Mouse (Mus musculus) adrenal gland, adult (tissue): ENCODE data around the gene Rnasek.
A peak's percentile ranks its signal among the peaks of the same experiment; 100 is the strongest.

ENCODE experiments used
- DNase-seq, 2 experiments: peaks; one replicate each; pipeline ENCODE4 v3.0.0; 2022 to 2023; ENCODE audit warnings: low spot score in 1 of 2; ENCODE audit not compliant: inconsistent age in 2 of 2

The Rnasek gene

DNA sequence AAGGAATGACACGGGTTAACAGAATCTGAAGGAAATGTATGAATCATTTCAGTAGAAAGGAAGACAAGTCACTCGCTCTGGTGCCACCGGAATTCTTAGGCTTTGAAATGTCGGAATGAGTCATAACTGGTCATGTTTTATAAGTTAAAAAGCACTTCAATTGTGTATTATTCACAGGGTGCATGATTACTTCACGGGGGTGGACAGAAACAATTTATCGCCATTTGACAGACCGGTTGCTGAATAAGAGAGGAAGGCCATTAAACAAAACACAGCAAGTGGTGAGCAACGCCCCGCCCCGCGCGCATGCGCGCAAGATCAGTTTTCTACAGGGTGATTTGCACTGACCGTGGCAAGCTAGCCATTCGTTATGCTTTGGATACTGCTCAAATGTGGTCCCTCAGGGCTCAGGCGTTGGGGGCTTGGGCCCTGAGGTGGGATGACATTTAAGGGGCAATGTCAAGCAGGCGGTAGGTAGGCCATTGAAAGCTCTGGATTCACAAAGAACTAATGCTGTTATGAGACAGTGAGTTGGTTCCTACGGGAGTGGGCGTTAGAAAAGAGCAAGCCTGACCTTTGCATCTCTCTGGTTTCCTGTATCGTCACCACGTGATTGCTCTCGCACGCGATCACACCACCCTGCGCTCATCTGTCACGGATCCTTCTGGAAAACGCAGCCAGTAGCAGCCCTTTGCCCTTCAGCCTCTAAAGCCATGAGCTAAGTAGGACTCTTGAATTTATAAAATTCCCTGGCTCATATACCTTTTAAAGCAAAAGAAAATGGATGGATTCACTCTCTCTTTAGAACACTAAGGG is 50.1 kb downstream of the Rnasek start:
- peak; percentile 61 to 89 for DNase-seq
